Mouse (Mus musculus) kidney, adult 2 months (tissue): ENCODE data around the gene Slc35e1. TPM values are rescaled to one million over a fixed set of nuclear protein-coding genes. Genes with fewer than 3 reads are reported as not detected.

ENCODE experiments used
- DNase-seq: peaks from one replicate; pipeline ENCODE4 v3.0.0; 2021
- H3K27ac ChIP-seq: fragments of 200-500 bp; 2 replicates; pipeline ENCODE4 v1.5.1; 2012; ENCODE audit warnings: low read depth, low read length, control low read depth, inconsistent platforms; ENCODE audit not compliant: insufficient read depth
- H3K27me3 ChIP-seq: fragments of 200-500 bp; replicated peaks from 2 replicates; pipeline ENCODE4 v1.6.1; 2012; ENCODE audit warnings: mild to moderate bottlenecking, moderate library complexity, low read length, inconsistent platforms; ENCODE audit not compliant: control insufficient read depth, insufficient read depth
- H3K36me3 ChIP-seq: fragments of 200-500 bp; 2 replicates; pipeline ENCODE4 v1.6.1; 2012; ENCODE audit warnings: mild to moderate bottlenecking, moderate library complexity, low read length, inconsistent platforms; ENCODE audit not compliant: control insufficient read depth, insufficient read depth
- H3K4me1 ChIP-seq: fragments of 200-500 bp; 2 replicates; pipeline ENCODE4 v1.6.1; 2011; ENCODE audit warnings: low read length; ENCODE audit not compliant: control insufficient read depth, insufficient read depth
- H3K4me3 ChIP-seq: fragments of 200-500 bp; 2 replicates; pipeline ENCODE4 v1.5.1; 2011; ENCODE audit warnings: mild to moderate bottlenecking, low read depth, low read length, control low read depth; ENCODE audit not compliant: insufficient read depth
- CTCF ChIP-seq: fragments of 200-500 bp; conservative IDR thresholded peaks from 2 replicates; pipeline ENCODE4 v1.5.1; 2011; ENCODE audit warnings: low read depth, mild to moderate bottlenecking, control low read depth, low read length, moderate library complexity, mixed read lengths; ENCODE audit not compliant: insufficient read depth, insufficient read length
- POLR2A ChIP-seq: fragments of 200-500 bp; IDR thresholded peaks from one replicate; pipeline ENCODE4 v1.6.1; 2011; ENCODE audit warnings: low read depth, low read length, control low read depth
- WGBS: fragments of 180-500 bp; shearing (Covaris S2); methylation state at CpG from one replicate; pipeline ENCODE4 v1.1.7; 2018; 5-methylcytosine and 5-hydroxymethylcytosine counted together
- polyA plus RNA-seq: library from polyadenylated mRNA; depleted of rRNA; stranded (reverse); fragments of >200 nt; gene quantifications from 2 replicates; pipeline ENCODE4 v1.2.3, GENCODE M21; 2012

Gene Slc35e1
- polyA plus RNA-seq, 1 experiment: 52.7 TPM

DNA sequence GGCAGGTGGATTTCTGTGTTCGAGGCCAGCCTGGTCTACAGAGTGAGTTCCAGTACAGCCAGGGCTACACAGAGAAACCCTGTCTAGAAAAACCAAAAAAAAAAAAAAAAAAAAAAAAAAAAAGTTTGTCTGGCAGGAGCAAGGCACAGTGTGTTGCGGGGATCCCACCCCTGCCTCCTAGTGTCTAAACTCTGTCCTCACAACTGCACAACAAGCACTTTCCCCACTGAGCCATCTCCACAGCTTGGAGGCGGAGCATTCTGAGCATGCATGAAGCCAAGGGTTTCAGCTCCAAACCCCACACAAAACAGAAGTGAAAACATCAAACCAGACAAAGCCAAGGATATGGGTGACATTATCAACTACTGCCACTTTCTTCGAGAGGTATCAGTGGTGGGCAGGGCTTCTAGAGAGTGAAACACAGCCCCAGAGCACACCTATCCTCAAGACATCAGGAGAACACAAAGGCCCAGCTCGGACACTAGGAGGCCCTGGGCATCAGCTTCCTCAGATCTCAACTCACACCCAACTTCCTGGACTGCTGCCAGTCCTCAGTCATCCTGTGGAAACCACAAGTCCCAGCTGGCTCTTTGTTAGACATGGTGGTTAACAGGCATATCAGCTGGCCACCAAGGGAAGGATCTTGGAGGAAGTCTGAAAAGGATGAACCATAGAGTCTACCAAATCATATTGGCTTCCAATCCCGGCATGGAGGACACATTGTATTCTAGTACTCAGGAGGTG, 6.8 kb downstream of the Slc35e1 start:
- no peak overlapping the region for H3K27ac ChIP-seq
- H3K4me3 ChIP-seq: no peak overlapping the region
- no peaks in the 10 kb centered on the region for H3K4me1 ChIP-seq
- H3K36me3 ChIP-seq: no peaks in the 10 kb centered on the region
- peak; percentile 52 for DNase-seq
- WGBS: 72% methylated on average over 6 of the region's 6 CpGs
- no peaks in the 10 kb centered on the region for H3K27me3 ChIP-seq
- TF ChIP-seq POLR2A (no peak), CTCF (0 out of 2 replicates have a peak, but pooled peaks have one; percentile 19)

GRCm38 (mm10) chr8:72474826-72475546, 17.4 kb downstream of the Slc35e1 start, which contains the start of gene Cherp:
TSS of gene Cherp (minus strand) at chr8:72475226.
- WGBS: under 1% methylated on average over 80 of the region's 80 CpGs
- Histone ChIP-seq H3K27ac (peak within 1 kb of the TSS; percentile 77), H3K27me3 (no peaks in the 10 kb centered on the region), H3K4me3 (peak within 1 kb of the TSS; percentile 84), H3K4me1 (peaks cover 7% of the 10 kb centered on the region; the same call in 1 of the 2 replicates), H3K36me3 (peaks cover under 1% of the 10 kb centered on the region; the same call in 1 of the 2 replicates)
- TF ChIP-seq CTCF: no peak
- TF ChIP-seq POLR2A: peak; percentile 84
- DNase-seq: peak; percentile 99

DNA sequence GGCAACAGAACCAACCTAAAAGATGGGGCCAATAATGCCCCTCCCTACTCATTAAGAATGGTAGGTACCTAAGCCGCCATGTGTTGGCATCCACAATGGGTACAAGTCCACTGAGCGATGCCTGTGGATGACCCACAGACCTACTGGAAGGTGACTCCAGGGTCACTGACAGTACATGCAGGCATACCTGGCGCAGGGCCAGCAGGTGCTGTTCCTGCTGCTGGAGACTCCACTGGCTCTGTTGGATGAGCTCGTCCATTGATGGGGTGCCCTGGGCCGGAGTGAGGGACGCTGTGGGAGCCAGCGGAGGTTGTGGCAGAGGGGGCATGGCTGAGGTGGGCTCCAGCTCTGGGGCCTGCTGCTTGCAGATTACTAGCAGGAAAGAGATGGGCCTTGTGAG, 21.7 kb downstream of the Slc35e1 start:
- no peak for TF ChIP-seq POLR2A
- TF ChIP-seq CTCF: no peak
- no peak overlapping the region for H3K27ac ChIP-seq
- DNase-seq: peak; percentile 39
- WGBS: 85% methylated on average over 7 of the region's 7 CpGs
- peaks cover 16% of the 10 kb centered on the region for H3K36me3 ChIP-seq
- H3K4me1 ChIP-seq: peaks cover 4% of the 10 kb centered on the region; the same call in 1 of the 2 replicates
- no peak overlapping the region for H3K4me3 ChIP-seq
- no peaks in the 10 kb centered on the region for H3K27me3 ChIP-seq

GRCm38 (mm10) chr8:72469984-72470383, 22.4 kb downstream of the Slc35e1 start:
- H3K4me3 ChIP-seq: no peak overlapping the region
- WGBS: 91% methylated on average over 8 of the region's 8 CpGs
- H3K27ac ChIP-seq: no peak overlapping the region
- H3K36me3 ChIP-seq: peaks cover 16% of the 10 kb centered on the region
- H3K27me3 ChIP-seq: no peaks in the 10 kb centered on the region
- TF ChIP-seq POLR2A: no peak
- TF ChIP-seq CTCF: no peak
- H3K4me1 ChIP-seq: peaks cover 3% of the 10 kb centered on the region; the same call in 1 of the 2 replicates
- DNase-seq: no peak

DNA sequence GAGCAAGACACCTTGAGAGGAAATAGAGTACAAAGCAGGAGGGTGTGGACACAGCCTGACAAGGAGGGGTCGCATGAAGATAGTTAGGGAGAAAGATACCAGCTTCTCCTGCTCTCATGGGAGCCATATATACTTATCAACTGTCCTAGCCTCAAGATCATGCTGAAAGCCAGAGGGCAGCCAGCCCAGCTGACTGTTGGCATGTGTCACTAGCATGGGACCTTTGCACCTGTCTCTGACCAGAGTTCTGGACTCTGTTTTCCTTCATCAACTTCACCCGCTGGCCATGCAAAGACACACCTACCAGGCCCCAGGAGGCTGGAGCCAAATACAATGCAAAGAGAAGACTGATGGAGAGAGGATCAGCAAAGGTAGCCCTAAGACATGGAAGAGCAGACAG, 23.2 kb downstream of the Slc35e1 start:
- TF ChIP-seq CTCF (no peak), POLR2A (no peak)
- DNase-seq: peak; percentile 77
- Histone ChIP-seq H3K36me3 (peaks cover 16% of the 10 kb centered on the region), H3K27ac (no peak overlapping the region), H3K4me3 (no peak overlapping the region), H3K27me3 (no peaks in the 10 kb centered on the region), H3K4me1 (peaks cover 2% of the 10 kb centered on the region; the same call in 1 of the 2 replicates)
- 77% methylated on average over 2 of the region's 2 CpGs for WGBS

GRCm38 (mm10) chr8:72464211-72464610, 28.2 kb downstream of the Slc35e1 start:
- WGBS: 93% methylated on average over 10 of the region's 10 CpGs
- Histone ChIP-seq H3K27ac (no peak overlapping the region), H3K4me1 (no peaks in the 10 kb centered on the region), H3K4me3 (no peak overlapping the region), H3K27me3 (no peaks in the 10 kb centered on the region), H3K36me3 (peaks cover 14% of the 10 kb centered on the region)
- DNase-seq: no peak
- no peak for TF ChIP-seq POLR2A
- TF ChIP-seq CTCF: no peak

DNA sequence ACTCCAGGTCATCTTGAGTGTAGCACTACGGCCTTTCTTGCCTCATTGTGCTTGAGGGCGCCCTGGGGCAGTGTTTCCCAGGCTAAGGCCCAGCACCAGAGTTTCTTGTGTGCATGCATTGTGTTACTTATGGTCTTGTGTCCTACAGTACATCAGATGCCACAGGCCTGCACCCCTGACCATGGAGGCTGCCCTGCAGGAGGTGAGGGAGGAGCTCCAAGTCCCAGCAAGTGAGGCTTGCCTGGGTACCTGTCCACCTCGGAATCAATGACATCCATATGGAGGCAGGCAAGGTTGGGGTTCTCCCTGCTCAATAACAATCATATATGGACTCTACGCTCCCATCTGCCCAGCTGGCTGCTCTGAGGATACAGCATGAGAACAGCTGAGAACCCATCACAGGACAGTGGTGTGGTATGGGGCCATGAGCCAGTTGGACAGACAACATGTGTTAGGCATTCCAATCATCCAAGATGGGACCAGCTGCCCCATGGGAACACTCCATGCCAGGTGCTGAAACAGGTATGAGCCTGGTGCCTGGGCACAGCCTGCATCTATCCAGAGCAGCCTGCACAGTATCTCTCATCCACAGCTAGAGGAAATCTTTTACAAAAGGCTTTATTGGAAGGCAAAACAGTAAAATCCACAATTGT, 32.4 kb downstream of the Slc35e1 start:
- WGBS: 88% methylated on average over 4 of the region's 4 CpGs
- peaks cover 3% of the 10 kb centered on the region for H3K36me3 ChIP-seq
- no peak overlapping the region for H3K4me3 ChIP-seq
- DNase-seq: no peak
- H3K27me3 ChIP-seq: no peaks in the 10 kb centered on the region
- no peak overlapping the region for H3K27ac ChIP-seq
- TF ChIP-seq POLR2A (no peak), CTCF (no peak)
- no peaks in the 10 kb centered on the region for H3K4me1 ChIP-seq
